Comparison of ENCODE assay signal across 26 mouse cellular contexts in genomic region chr5:122460656-122461055, GRCm38 (mm10). TPM values are rescaled to one million over a fixed set of nuclear protein-coding genes. Genes with fewer than 3 reads are reported as not detected.
DNase-seq lines count a peak whose midpoint lies in the region; ATAC-seq and TF ChIP-seq lines count a peak whose summit lies in the region.
"Had no signal": no experiment of that assay in that cellular context is flagged by ENCODE, and none has a peak within 500 bp of the region (broad histone marks: within the 10 kb centered on the region; RNA-seq: fewer than 3 reads in every experiment).

No protein-coding gene starts in this region.

- H3K4me2 ChIP-seq in intestine, embryonic 16.5 days (ENCODE audit: low read depth, low read length), result no peak overlapping the region
- H3K4me2 ChIP-seq in hindbrain, embryonic 16.5 days (ENCODE audit: low read length), result no peak overlapping the region
- H3K4me2 ChIP-seq: hindbrain, embryonic 15.5 days; intestine, embryonic 15.5 days; midbrain, embryonic 11.5 days had no signal

- no peaks in the 10 kb centered on the region for H3K27me3 ChIP-seq in cerebellum, adult 2 months (ENCODE audit: control insufficient read depth, insufficient read depth, low read length)
- no peaks in the 10 kb centered on the region for H3K27me3 ChIP-seq in intestine, embryonic 16.5 days (replicated peaks; ENCODE audit: control insufficient read depth, insufficient read depth, low read length)
- no peaks in the 10 kb centered on the region for H3K27me3 ChIP-seq in hindbrain, embryonic 16.5 days (replicated peaks; ENCODE audit: control insufficient read depth, insufficient read depth, low read length)
- H3K27me3 ChIP-seq: hindbrain, embryonic 15.5 days; intestine, embryonic 15.5 days; Patski had no signal

- TF ChIP-seq CTCF in cerebellum, adult 2 months (IDR thresholded peaks at IDR 0.05; ENCODE audit: borderline replicate concordance, insufficient read depth, low read depth, low read length), result no peak

- WGBS in cerebellum, adult 2 months, result 10% methylated on average over 11 of the region's 11 CpGs
- WGBS in intestine, embryonic 16.5 days, result 80% methylated on average over 11 of the region's 11 CpGs
- 81% methylated on average over 11 of the region's 11 CpGs for WGBS in hindbrain, embryonic 16.5 days

- H3K27ac ChIP-seq in cerebellum, adult 2 months (ENCODE audit: insufficient read depth, low read length), result peak overlapping the region; percentile 56
- no peak overlapping the region for H3K27ac ChIP-seq in intestine, embryonic 16.5 days (ENCODE audit: low read length)
- H3K27ac ChIP-seq in hindbrain, embryonic 16.5 days (ENCODE audit: low read depth, low read length), result no peak overlapping the region
- H3K27ac ChIP-seq: embryonic facial prominence, embryonic 10.5 days; heart, embryonic 10.5 days; hindbrain, embryonic 15.5 days; intestine, embryonic 15.5 days had no signal

- H3K36me3 ChIP-seq in intestine, embryonic 16.5 days (ENCODE audit: control insufficient read depth, insufficient read depth, low read length), result peaks cover 47% of the 10 kb centered on the region
- peaks cover 74% of the 10 kb centered on the region for H3K36me3 ChIP-seq in hindbrain, embryonic 16.5 days (ENCODE audit: control insufficient read depth, insufficient read depth, low read length)

- DNase-seq in cerebellum, postnatal 4 days (ENCODE audit: low spot score in 2 of 2), result no peak
- DNase-seq in brain, adult 2 months (ENCODE audit: low read depth, low spot score), result peak; percentile 90
- DNase-seq in cerebellum, adult 2 months, result peak; percentile 79 to 86
- peak; percentile 77 to 81 for DNase-seq in cerebellum, postnatal 25 days
- DNase-seq: adrenal gland, postnatal 25 days; gastrocnemius, postnatal 36 days; kidney, adult 9 months; kidney, postnatal 14 days; layer of hippocampus, postnatal 36 days; liver, postnatal 0 days; right cerebral cortex, postnatal 25 days; spleen, adult 18-20 months; thymus, postnatal 14 days had no signal

- ATAC-seq in cerebellum, adult (ENCODE audit: insufficient number of reproducible peaks, low FRiP score, low TSS enrichment), result peak; percentile 71; the same call in 1 of the 2 replicates
- ATAC-seq in intestine, embryonic 16.5 days, result no peak
- ATAC-seq in hindbrain, embryonic 16.5 days, result no peak
- ATAC-seq: forebrain, embryonic 16.5 days; intestine, embryonic 15.5 days; liver, postnatal 0 days; lung, postnatal 0 days; Patski had no signal

- H3K4me1 ChIP-seq in cerebellum, adult 2 months (ENCODE audit: control insufficient read depth, insufficient read depth, low read length), result peaks cover 37% of the 10 kb centered on the region
- H3K4me1 ChIP-seq in intestine, embryonic 16.5 days (ENCODE audit: control insufficient read depth, insufficient read depth, low read length), result no peaks in the 10 kb centered on the region
- H3K4me1 ChIP-seq in hindbrain, embryonic 16.5 days (ENCODE audit: control insufficient read depth, insufficient read depth, low read depth, low read length), result no peaks in the 10 kb centered on the region
- H3K4me1 ChIP-seq: embryonic facial prominence, embryonic 10.5 days; heart, embryonic 10.5 days; hindbrain, embryonic 15.5 days; intestine, embryonic 15.5 days had no signal

- H3K9me3 ChIP-seq in intestine, embryonic 16.5 days (ENCODE audit: control insufficient read depth, low read length), result no peaks in the 10 kb centered on the region
- H3K9me3 ChIP-seq in hindbrain, embryonic 16.5 days (ENCODE audit: control insufficient read depth, low read length), result no peaks in the 10 kb centered on the region
- H3K9me3 ChIP-seq: embryonic facial prominence, embryonic 10.5 days; G1E; heart, embryonic 10.5 days; hindbrain, embryonic 15.5 days; intestine, embryonic 15.5 days had no signal

- H3K4me3 ChIP-seq in cerebellum, adult 2 months (replicated peaks; ENCODE audit: insufficient read depth, low read depth, low read length), result no peak overlapping the region
- H3K4me3 ChIP-seq in intestine, embryonic 16.5 days (ENCODE audit: low read length), result no peak overlapping the region
- H3K4me3 ChIP-seq in hindbrain, embryonic 16.5 days (ENCODE audit: low read length), result no peak overlapping the region
- H3K4me3 ChIP-seq: embryonic facial prominence, embryonic 10.5 days; heart, embryonic 10.5 days; hindbrain, embryonic 15.5 days; intestine, embryonic 15.5 days; layer of hippocampus, adult 2 months had no signal

- H3K9ac ChIP-seq in intestine, embryonic 16.5 days (ENCODE audit: low read depth, low read length), result no peak overlapping the region
- no peak overlapping the region for H3K9ac ChIP-seq in hindbrain, embryonic 16.5 days (ENCODE audit: low read depth, low read length)
- H3K9ac ChIP-seq: hindbrain, embryonic 15.5 days; intestine, embryonic 15.5 days; liver, postnatal 0 days had no signal

- no peak for TF ChIP-seq POLR2A in cerebellum, adult 2 months (IDR thresholded peaks at IDR 0.05; ENCODE audit: borderline replicate concordance, insufficient read depth, low read length)

RNA-seq across cellular contexts. Expression of gene Anapc7, which starts 39.2 kb away (rescaled TPM):
- polyA plus RNA-seq in cerebellum, adult 2 months (2012; rRNA removed), result 36.0 and 38.0 TPM in 2 replicates
- polyA plus RNA-seq in intestine, embryonic 16.5 days (2015; fragmentation: Nextera tagmentation; extraction: Ambion mirVana), result 35.9 and 40.1 TPM in 2 replicates
- polyA plus RNA-seq in hindbrain, embryonic 16.5 days (2015; fragmentation: Nextera tagmentation; extraction: Ambion mirVana), result 47.3 and 51.2 TPM in 2 replicates

RNA-seq across cellular contexts. Expression of gene Atp2a2, which starts 41.4 kb away (rescaled TPM):
- 422 and 482 TPM in 2 replicates for polyA plus RNA-seq in cerebellum, adult 2 months (2012; rRNA removed)
- polyA plus RNA-seq in intestine, embryonic 16.5 days (2015; fragmentation: Nextera tagmentation; extraction: Ambion mirVana), result 20.4 and 27.2 TPM in 2 replicates
- 47.2 and 50.2 TPM in 2 replicates for polyA plus RNA-seq in hindbrain, embryonic 16.5 days (2015; fragmentation: Nextera tagmentation; extraction: Ambion mirVana)

Comparison
In these comparisons a context has a peak if more than half of its experiments do, and no peak if none do; other contexts are left out.
1. DNase-seq: peak in brain, adult 2 months (single experiment), cerebellum, adult 2 months (2 of 2) and cerebellum, postnatal 25 days (2 of 2); none in cerebellum, postnatal 4 days (0 of 2).